Mouse (Mus musculus) cortical plate, adult 2 months (tissue): ENCODE data around the gene Lsamp.

Experiments
- CTCF ChIP-seq: fragments of 200-500 bp; IDR thresholded peaks from 2 replicates; pipeline ENCODE4 v1.5.1; 2011; ENCODE audit warnings: mild to moderate bottlenecking, control low read depth, low read length; ENCODE audit not compliant: insufficient read depth; ENCODE audit errors: extremely low read depth
- POLR2A ChIP-seq: fragments of 200-500 bp; IDR thresholded peaks from 2 replicates; pipeline ENCODE4 v1.6.1; 2011; ENCODE audit warnings: mild to moderate bottlenecking, low read length, control low read depth; ENCODE audit not compliant: insufficient read depth; ENCODE audit errors: extremely low read depth

DNA sequence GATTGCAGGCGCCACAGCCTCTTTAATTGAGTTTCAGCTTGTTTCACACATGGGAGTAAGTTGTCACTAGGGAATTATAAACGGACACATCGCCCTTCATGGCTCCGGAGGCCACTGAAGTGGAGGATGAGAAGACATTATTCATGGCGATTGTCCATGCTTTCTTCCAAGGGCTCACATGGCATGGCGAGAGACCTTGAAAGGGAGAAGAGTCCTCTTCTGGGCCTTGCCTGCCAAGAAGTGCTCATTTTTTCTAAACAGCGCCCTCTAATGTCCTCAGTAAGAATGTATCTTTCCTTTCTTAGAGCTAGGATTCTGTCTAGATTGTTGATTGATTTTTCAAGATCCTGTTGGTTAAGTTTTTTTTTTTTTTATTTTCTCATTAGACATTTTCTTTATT is 1424.7 kb downstream of the Lsamp start:
- TF ChIP-seq CTCF (peak; percentile 17; the same call in 1 of the 2 replicates), POLR2A (no peak)
